Mouse (Mus musculus) CH12.LX (cell line): ENCODE data around the gene Marveld1. TPM values are rescaled to one million over a fixed set of nuclear protein-coding genes. Genes with fewer than 3 reads are reported as not detected.

Experiments
- DNase-seq: peaks from one replicate; pipeline ENCODE4 v3.0.0-alpha.2; 2013; ENCODE audit errors: extremely low read depth
- H3K27ac ChIP-seq: 2 replicates; pipeline ENCODE4 v1.5.1; 2012; ENCODE audit warnings: low read depth, mild to moderate bottlenecking, control low read depth, moderate library complexity; ENCODE audit not compliant: insufficient read depth
- H3K27me3 ChIP-seq: replicated peaks from 2 replicates; pipeline ENCODE3; 2012; ENCODE audit warnings: inconsistent platforms
- H3K36me3 ChIP-seq, 2 experiments: replicated peaks in 1 of 2; 2 replicates each; pipeline versions ENCODE3 to v1.6.1; 2012; ENCODE audit warnings: inconsistent platforms in 1 of 2, low read length in 1 of 2, mild to moderate bottlenecking in 1 of 2, mixed read lengths in 1 of 2, moderate library complexity in 1 of 2; ENCODE audit not compliant: control insufficient read depth in 1 of 2, insufficient read depth in 1 of 2
- H3K4me1 ChIP-seq, 2 experiments: 2 replicates each; pipeline ENCODE4 v1.6.1; 2012; ENCODE audit warnings: inconsistent platforms in 1 of 2, moderate library complexity in 1 of 2; ENCODE audit not compliant: insufficient read depth in 2 of 2, control insufficient read depth in 1 of 2
- H3K4me2 ChIP-seq: 2 replicates; pipeline ENCODE4 v1.6.1; 2012; ENCODE audit warnings: low read depth, mild to moderate bottlenecking, control low read depth; ENCODE audit not compliant: poor library complexity, insufficient read depth, severe bottlenecking
- H3K4me3 ChIP-seq, 3 experiments: fragments of 150-350 bp in 1 of 3; sonication (generic) in 1 of 3; replicated peaks in 1 of 3; 2 replicates each; pipeline versions ENCODE3 to v1.5.1; 2011 to 2012; ENCODE audit warnings: low read depth in 2 of 3, low read length in 2 of 3, mild to moderate bottlenecking in 2 of 3, moderate library complexity in 2 of 3, control low read depth in 1 of 3, improper control_type of control experiment in 1 of 3, inconsistent platforms in 1 of 3, mixed read lengths in 1 of 3; ENCODE audit not compliant: poor library complexity in 1 of 3
- H3K79me2 ChIP-seq: replicated peaks from 2 replicates; pipeline ENCODE4 v1.6.1; 2012; ENCODE audit warnings: mild to moderate bottlenecking, moderate library complexity; ENCODE audit not compliant: control insufficient read depth, poor library complexity, insufficient read depth, severe bottlenecking; ENCODE audit errors: extremely low read depth
- H3K9ac ChIP-seq: 2 replicates; pipeline ENCODE4 v1.6.1; 2012; ENCODE audit warnings: low read depth, mild to moderate bottlenecking, control low read depth, moderate library complexity; ENCODE audit not compliant: insufficient read depth
- H3K9me3 ChIP-seq: replicated peaks from 2 replicates; pipeline ENCODE3; 2012; ENCODE audit warnings: low read length, inconsistent platforms, mixed read lengths
- BHLHE40 ChIP-seq: IDR thresholded peaks from 2 replicates; pipeline ENCODE4 v1.6.1; 2011; ENCODE audit warnings: mild to moderate bottlenecking, low read depth, low read length, improper control_type of control experiment
- CHD2 ChIP-seq: IDR thresholded peaks from 2 replicates; pipeline ENCODE4 v1.6.1; 2011; ENCODE audit warnings: low read length, improper control_type of control experiment
- EP300 ChIP-seq: IDR thresholded peaks from 2 replicates; pipeline ENCODE4 v1.6.1; 2011; ENCODE audit warnings: low read length, improper control_type of control experiment
- ETS1 ChIP-seq: conservative IDR thresholded peaks from 2 replicates; pipeline ENCODE4 v1.6.1; 2012; ENCODE audit warnings: low read depth, mild to moderate bottlenecking, inconsistent platforms, low read length, improper control_type of control experiment, moderate library complexity
- GABPA ChIP-seq: IDR thresholded peaks from 2 replicates; pipeline ENCODE4 v1.6.1; 2012; ENCODE audit warnings: low read depth, low read length, improper control_type of control experiment, inconsistent platforms; ENCODE audit not compliant: insufficient replicate concordance
- JUND ChIP-seq: conservative IDR thresholded peaks from 2 replicates; pipeline ENCODE4 v1.6.1; 2011; ENCODE audit warnings: low read depth, low read length, improper control_type of control experiment
- KAT2A ChIP-seq: IDR thresholded peaks from 2 replicates; pipeline ENCODE4 v1.6.1; 2012; ENCODE audit warnings: low read length, improper control_type of control experiment, inconsistent platforms; ENCODE audit not compliant: insufficient replicate concordance
- MAZ ChIP-seq: IDR thresholded peaks from 2 replicates; pipeline ENCODE4 v1.6.1; 2012; ENCODE audit warnings: low read depth, mild to moderate bottlenecking, inconsistent platforms, low read length, improper control_type of control experiment, moderate library complexity
- MEF2A ChIP-seq: IDR thresholded peaks from 2 replicates; pipeline ENCODE4 v1.6.1; 2014; ENCODE audit warnings: low read depth, mild to moderate bottlenecking, inconsistent platforms, low read length, improper control_type of control experiment, borderline replicate concordance
- MYC ChIP-seq: IDR thresholded peaks from 2 replicates; pipeline ENCODE4 v1.6.1; 2011; ENCODE audit warnings: low read depth, mild to moderate bottlenecking, improper control_type of control experiment, low read length
- NRF1 ChIP-seq: IDR thresholded peaks from 2 replicates; pipeline ENCODE4 v1.6.1; 2014; ENCODE audit warnings: low read depth, mild to moderate bottlenecking, inconsistent platforms, low read length, improper control_type of control experiment, moderate library complexity
- PAX5 ChIP-seq: IDR thresholded peaks from 2 replicates; pipeline ENCODE4 v1.6.1; 2012; ENCODE audit warnings: low read length, inconsistent platforms, mixed read lengths
- POLR2A ChIP-seq: IDR thresholded peaks from 2 replicates; pipeline ENCODE4 v1.6.1; 2011; ENCODE audit warnings: low read depth, mild to moderate bottlenecking, improper control_type of control experiment, low read length
- POLR2AphosphoS2 ChIP-seq: IDR thresholded peaks from 2 replicates; pipeline ENCODE4 v1.6.1; 2011; ENCODE audit warnings: low read depth, low read length, improper control_type of control experiment
- RCOR1 ChIP-seq: conservative IDR thresholded peaks from 2 replicates; pipeline ENCODE4 v1.6.1; 2012; ENCODE audit warnings: low read depth, mild to moderate bottlenecking, inconsistent platforms, low read length, improper control_type of control experiment
- SIN3A ChIP-seq: IDR thresholded peaks from 2 replicates; pipeline ENCODE4 v1.6.1; 2012; ENCODE audit warnings: low read length, improper control_type of control experiment, inconsistent platforms
- TCF12 ChIP-seq: IDR thresholded peaks from 2 replicates; pipeline ENCODE4 v1.6.1; 2014; ENCODE audit warnings: low read depth, mild to moderate bottlenecking, inconsistent platforms, low read length, improper control_type of control experiment
- UBTF ChIP-seq: IDR thresholded peaks from 2 replicates; pipeline ENCODE4 v1.6.1; 2012; ENCODE audit warnings: low read depth, mild to moderate bottlenecking, inconsistent platforms, low read length, improper control_type of control experiment, moderate library complexity
- USF1 ChIP-seq: IDR thresholded peaks from 2 replicates; pipeline ENCODE4 v1.6.1; 2014; ENCODE audit warnings: low read depth, mild to moderate bottlenecking, inconsistent platforms, low read length, improper control_type of control experiment
- USF2 ChIP-seq: conservative IDR thresholded peaks from 2 replicates; pipeline ENCODE4 v1.6.1; 2011; ENCODE audit warnings: low read depth, low read length, improper control_type of control experiment
- ZKSCAN1 ChIP-seq: IDR thresholded peaks from 2 replicates; pipeline ENCODE4 v1.6.1; 2012; ENCODE audit warnings: low read depth, inconsistent platforms, low read length, improper control_type of control experiment, borderline replicate concordance
- ZNF384 ChIP-seq: IDR thresholded peaks from 2 replicates; pipeline ENCODE4 v1.6.1; 2012; ENCODE audit warnings: low read depth, low read length, improper control_type of control experiment, inconsistent platforms
- dilution Hi-C: fragments of 300-500 bp; cut with MboI; formaldehyde crosslinking; loops from 2 replicates; pipeline ENCODE4 v1.14.3; 2020; ENCODE audit warnings: low sequenced_read_pairs; ENCODE audit not compliant: extremely low pct_unique_long_range_greater_than_20kb, extremely low pct_ligation_motif_present
- in situ Hi-C: fragments of 300-500 bp; cut with MboI; formaldehyde crosslinking; loops from 3 replicates; pipeline ENCODE4 v1.14.3; 2019; ENCODE audit warnings: low sequenced_read_pairs, low pct_ligation_motif_present, low pct_unique_long_range_greater_than_20kb, mixed read lengths
- polyA plus RNA-seq: library from polyadenylated mRNA; unstranded; fragments of >175 nt; gene quantifications from 2 replicates; pipeline ENCODE4 v1.2.1, GENCODE M21; 2012; ENCODE audit warnings: low read depth; ENCODE audit not compliant: insufficient read length
- total RNA-seq, 2 experiments: library from RNA; depleted of rRNA; stranded (reverse); fragments of 300-350 nt in 1 of 2; fragments of >200 nt in 1 of 2; gene quantifications; 2 replicates each; pipeline ENCODE4 v1.2.3; 2012 to 2014

Gene Marveld1
- total and polyA plus RNA-seq, 3 experiments: 0.07 TPM; not detected in 2

DNA sequence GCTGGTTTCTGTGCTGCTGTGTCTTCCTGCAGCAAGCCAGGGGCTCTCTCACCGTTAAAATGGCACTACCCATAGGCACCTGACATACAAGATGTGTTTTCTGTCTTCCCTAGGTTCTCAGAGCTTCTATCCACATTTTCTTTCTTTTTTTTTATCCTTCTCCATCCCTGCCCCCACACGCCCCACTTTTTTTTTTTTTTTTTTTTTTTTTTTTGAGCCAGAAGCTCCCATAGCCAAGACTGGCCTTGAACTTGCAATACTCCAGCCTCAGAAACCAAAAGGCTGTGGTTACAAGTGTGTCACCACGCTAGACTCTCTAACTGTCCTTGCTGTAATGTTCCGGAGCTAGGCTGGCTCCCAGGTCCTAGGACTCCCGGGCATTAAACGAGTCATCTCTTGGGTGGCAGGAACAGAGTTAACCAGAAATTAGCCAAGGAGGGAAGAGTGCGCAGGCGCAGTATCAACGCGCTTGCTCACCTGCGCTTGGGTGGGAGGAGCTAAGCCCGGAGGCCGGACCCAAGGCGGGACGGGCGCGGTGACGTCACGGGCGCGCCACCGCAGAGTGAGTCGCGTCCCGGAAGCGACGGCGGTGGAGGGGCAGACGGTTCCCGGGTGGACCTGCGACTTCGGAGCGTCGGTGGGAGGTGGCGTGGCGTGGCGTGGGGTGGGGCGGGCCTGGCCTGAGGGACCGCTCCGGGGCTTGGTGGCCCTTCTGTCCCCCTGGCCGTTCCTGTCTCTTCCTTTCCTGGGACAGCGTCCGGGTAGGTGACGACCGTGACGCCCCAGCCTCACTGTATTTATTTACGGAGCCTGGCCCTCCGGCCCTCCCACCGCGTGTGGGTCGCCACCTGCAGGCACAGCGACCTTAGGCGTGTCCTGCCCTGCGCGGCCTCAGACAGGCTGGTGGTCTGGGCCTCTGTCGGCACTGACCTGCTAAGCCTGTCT is 23.1 kb downstream of the Marveld1 start (continued):
- TF ChIP-seq GABPA: no peak
- TF ChIP-seq MEF2A: 0 out of 2 replicates have a peak, but pooled peaks have one; percentile 34
- no peak for TF ChIP-seq MAZ
- 0 out of 2 replicates have a peak, but pooled peaks have one; percentile 41 for TF ChIP-seq KAT2A
- TF ChIP-seq ETS1: no peak
- TF ChIP-seq POLR2A: peak; percentile 83
- no peak for TF ChIP-seq USF2
- no peak for TF ChIP-seq USF1
- TF ChIP-seq RCOR1: no peak

DNA sequence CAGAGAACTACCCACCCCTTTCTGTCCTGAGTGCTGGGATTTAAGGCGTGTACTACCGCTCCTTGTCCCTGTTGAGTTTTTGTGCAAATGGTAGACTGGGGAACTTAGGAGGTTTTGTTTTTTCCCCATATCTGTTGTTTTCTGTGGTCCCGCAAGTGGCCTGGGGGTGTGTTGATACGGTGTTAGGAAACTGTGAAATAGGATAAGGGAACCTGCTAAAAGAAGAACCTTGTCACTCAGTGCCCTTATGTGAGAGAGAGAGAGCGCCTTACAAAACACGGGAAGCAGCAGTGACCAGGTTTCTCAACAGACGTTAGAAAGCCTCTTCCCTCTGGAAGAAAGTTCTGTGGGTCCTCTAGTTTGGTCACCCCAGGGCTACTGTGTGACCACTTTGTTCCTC is 29.6 kb downstream of the Marveld1 start:
- H3K79me2 ChIP-seq: peaks cover 5% of the 10 kb centered on the region
- in situ Hi-C loops (no loop called here), dilution Hi-C loops (no loop called here)
- H3K27me3 ChIP-seq: no peaks in the 10 kb centered on the region
- TF ChIP-seq MYC (no peak), PAX5 (no peak), CHD2 (no peak), MAZ (no peak), NRF1 (no peak), UBTF (no peak), SIN3A (no peak), ZNF384 (no peak), TCF12 (no peak), POLR2AphosphoS2 (no peak), ZKSCAN1 (no peak), JUND (no peak), EP300 (no peak), USF1 (no peak), GABPA (no peak), BHLHE40 (no peak), USF2 (no peak), ETS1 (no peak)
- H3K4me2 ChIP-seq: no peak overlapping the region
- H3K36me3 ChIP-seq: peaks cover 40 to 75% of the 10 kb centered on the region in 2 experiments
- no peak for DNase-seq
- no peak overlapping the region for H3K9ac ChIP-seq
- H3K27ac ChIP-seq: no peak overlapping the region
- H3K9me3 ChIP-seq: no peaks in the 10 kb centered on the region
- H3K4me1 ChIP-seq: peaks cover 0 to 4% of the 10 kb centered on the region in 2 experiments; a peak in 2 of 4 replicates
- H3K4me3 ChIP-seq: no peak overlapping the region
